Mouse (Mus musculus) heart, postnatal 0 days (tissue): Measurements from ENCODE around the gene P3h3. TPM values are rescaled to one million over a fixed set of nuclear protein-coding genes. Genes with fewer than 3 reads are reported as not detected.
A peak's percentile ranks its signal among the peaks of the same experiment; 100 is the strongest.

Experiments used
- ATAC-seq: fragments of 200-750 bp; cut with Nextera tagmentation; 2 replicates; pipeline ENCODE4 v1.8.0; 2017; ENCODE audit warnings: low read depth, moderate number of reproducible peaks, moderate library complexity; ENCODE audit not compliant: insufficient read depth
- DNase-seq: peaks from one replicate; pipeline ENCODE4 v3.0.0-alpha.2; 2016; ENCODE audit warnings: low spot score
- H3K27ac ChIP-seq: fragments of 300-500 bp; sonication (generic); 2 replicates; pipeline ENCODE4 v1.5.1; 2014; ENCODE audit warnings: low read depth, mild to moderate bottlenecking
- H3K27me3 ChIP-seq: fragments of 300-500 bp; sonication (generic); 2 replicates; pipeline ENCODE4 v1.6.1; 2014; ENCODE audit warnings: low read length, mixed read lengths; ENCODE audit not compliant: control insufficient read depth, insufficient read depth
- H3K36me3 ChIP-seq: fragments of 300-500 bp; sonication (generic); replicated peaks from 2 replicates; pipeline ENCODE4 v1.6.1; 2014; ENCODE audit warnings: low read length, mixed read lengths; ENCODE audit not compliant: control insufficient read depth, insufficient read depth
- H3K4me1 ChIP-seq: fragments of 300-500 bp; sonication (generic); 2 replicates; pipeline ENCODE4 v1.6.1; 2014; ENCODE audit warnings: antibody characterized with exemption; ENCODE audit not compliant: control insufficient read depth, insufficient read depth
- H3K4me2 ChIP-seq: fragments of 300-500 bp; sonication (generic); 2 replicates; pipeline ENCODE4 v1.6.1; 2014; ENCODE audit warnings: low read depth, mild to moderate bottlenecking, low read length, moderate library complexity
- H3K4me3 ChIP-seq: fragments of 300-500 bp; sonication (generic); 2 replicates; pipeline ENCODE4 v1.5.1; 2014; ENCODE audit warnings: low read depth, low read length
- H3K9ac ChIP-seq: fragments of 300-500 bp; sonication (generic); replicated peaks from 2 replicates; pipeline ENCODE4 v1.6.1; 2014; ENCODE audit warnings: low read depth, low read length, mixed read lengths
- H3K9me3 ChIP-seq: fragments of 300-500 bp; sonication (generic); replicated peaks from 2 replicates; pipeline ENCODE4 v1.6.1; 2016; ENCODE audit warnings: low read length; ENCODE audit not compliant: control insufficient read depth
- CTCF ChIP-seq: IDR thresholded peaks from 2 replicates; pipeline ENCODE4 v1.5.1; 2016; ENCODE audit warnings: antibody characterized with exemption, control low read depth, low read depth
- EP300 ChIP-seq: IDR thresholded peaks from 2 replicates; pipeline ENCODE4 v1.6.1; 2016; ENCODE audit warnings: antibody characterized with exemption, low read depth
- WGBS: fragments of 180-500 bp; shearing (Covaris S2); extraction: QIAGEN DNeasy Blood & Tissue Kit; methylation state at CpG from one replicate; pipeline ENCODE4 v1.1.7; 2014; 5-methylcytosine and 5-hydroxymethylcytosine counted together
- polyA plus RNA-seq: library from polyadenylated mRNA; unstranded; fragments of >200 nt; fragmentation: Nextera tagmentation; extraction: Ambion mirVana; gene quantifications from 2 replicates; pipeline ENCODE4 v1.2.1, GENCODE M21; 2015
- total RNA-seq: library from RNA; depleted of rRNA; stranded (reverse); fragments of >200 nt; gene quantifications from 2 replicates; pipeline ENCODE4 v1.2.3, GENCODE M21; 2014; ENCODE audit warnings: low replicate concordance

P3h3 gene
- total and polyA plus RNA-seq, 2 experiments from 2014 or later, result 7.2 to 38.5 TPM

DNA sequence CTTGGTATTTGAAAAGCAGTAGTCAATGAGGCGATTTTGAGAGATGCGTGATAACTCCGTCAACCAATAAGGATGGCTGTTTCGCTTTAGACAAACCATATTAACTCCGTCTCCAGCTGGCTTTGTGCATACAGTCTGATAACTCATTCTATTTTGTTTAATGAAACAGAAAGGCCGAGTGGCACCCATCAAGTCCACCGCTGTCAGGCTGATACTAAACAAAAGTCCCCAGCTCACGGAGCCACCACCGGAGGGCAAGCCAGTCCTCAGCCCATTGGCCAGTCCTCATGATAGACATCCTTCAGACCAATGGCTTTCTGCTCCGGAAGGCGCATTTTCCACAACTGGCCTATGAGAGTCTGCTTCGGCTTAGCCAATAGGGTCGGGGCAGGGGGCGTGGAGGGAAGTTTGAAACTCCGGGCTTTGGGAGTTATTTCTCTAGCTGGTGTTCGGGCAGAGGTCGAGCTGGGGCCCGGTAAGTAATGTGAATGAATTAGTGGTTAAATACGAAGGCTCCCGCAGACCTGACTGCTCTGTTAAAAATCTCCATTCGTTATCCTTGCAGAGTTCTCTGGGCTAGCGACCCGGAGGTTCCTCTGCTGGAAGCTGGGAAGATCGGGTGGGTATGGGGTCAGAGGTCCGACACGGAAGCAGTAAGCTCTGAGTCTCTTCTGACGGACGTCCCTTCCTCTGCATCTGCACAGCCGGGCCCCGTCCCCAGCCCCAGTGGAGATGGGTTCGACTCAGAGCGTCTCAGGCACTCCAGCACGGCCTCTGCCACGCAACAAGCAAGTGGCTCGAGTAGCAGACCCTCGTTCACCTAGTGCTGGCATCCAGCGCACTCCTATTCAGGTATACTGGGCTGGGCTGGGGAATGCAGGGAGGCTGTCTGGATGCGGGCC lies 27.5 kb downstream of the P3h3 start:
- H3K36me3 ChIP-seq, result peaks cover 42% of the 10 kb centered on the region
- peak overlapping the region; percentile 96 for H3K27ac ChIP-seq
- H3K9me3 ChIP-seq, result no peaks in the 10 kb centered on the region
- WGBS, result under 1% methylated on average over 38 of the region's 38 CpGs
- ATAC-seq, result peak; percentile 81
- H3K9ac ChIP-seq, result peak overlapping the region; percentile 73
- H3K4me1 ChIP-seq, result peaks cover 18% of the 10 kb centered on the region
- H3K27me3 ChIP-seq, result no peaks in the 10 kb centered on the region
- DNase-seq, result peak; percentile 98
- peak overlapping the region; percentile 72 for H3K4me3 ChIP-seq
- peak overlapping the region; percentile 92 for H3K4me2 ChIP-seq
- peak; percentile 33; the same call in 1 of the 2 replicates for TF ChIP-seq EP300
- TF ChIP-seq CTCF, result no peak

DNA sequence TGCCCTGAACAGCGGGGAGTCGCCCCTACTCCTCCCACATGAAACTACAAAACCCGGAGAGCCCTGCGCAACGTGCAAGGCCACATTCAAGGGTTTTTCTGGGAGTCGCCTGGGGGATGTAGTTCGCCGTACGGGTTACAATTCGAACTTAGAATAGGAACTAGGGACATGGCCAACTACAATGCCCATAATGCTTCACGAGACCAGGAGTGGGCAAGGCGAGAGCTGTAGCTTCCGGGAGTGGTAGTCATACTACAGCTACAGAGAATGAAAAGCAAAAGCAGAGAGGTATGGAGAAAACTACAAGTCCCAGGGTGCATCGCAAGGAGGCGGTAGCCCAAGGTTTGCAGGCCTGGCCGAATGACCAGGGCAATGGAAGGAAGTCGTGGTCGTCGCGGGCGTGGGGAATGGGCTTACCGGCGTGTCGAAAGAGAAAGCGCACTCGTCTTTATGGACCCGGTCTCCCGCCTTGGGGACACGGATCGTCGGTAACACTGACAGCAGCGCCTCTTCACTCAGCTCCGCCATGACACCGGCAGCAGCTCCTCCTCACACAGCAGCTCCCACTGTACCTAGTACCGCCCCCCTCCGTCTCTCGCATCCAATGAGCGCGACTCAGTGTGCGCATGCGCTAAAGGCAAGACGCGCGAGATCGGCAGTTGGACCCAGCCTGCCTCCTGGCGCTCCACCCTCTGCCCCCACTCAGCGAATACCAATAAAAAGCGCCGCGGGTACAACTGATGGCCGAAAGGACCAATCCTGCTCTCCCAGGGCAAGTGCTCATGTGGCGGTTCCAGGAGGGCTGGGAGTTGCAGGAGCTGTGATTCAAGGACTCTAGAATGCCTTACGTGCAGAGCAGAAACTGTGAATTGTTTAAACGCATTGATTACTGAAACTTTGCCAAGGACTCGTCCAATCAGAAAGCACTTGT lies 28.4 kb downstream of the P3h3 start, which contains the start of the genes Usp5 and Cdca3:
Usp5 (minus strand) TSS at position 617 of the 931 bp plus-strand sequence.
Cdca3 (plus strand) TSS at position 680 of the 931 bp plus-strand sequence.
- peak within 1 kb of the TSS; percentile 73 for H3K9ac ChIP-seq
- H3K36me3 ChIP-seq, result peaks cover 45% of the 10 kb centered on the region
- H3K27ac ChIP-seq, result peak within 1 kb of the TSS; percentile 96
- no peaks in the 10 kb centered on the region for H3K9me3 ChIP-seq
- peaks cover 18% of the 10 kb centered on the region for H3K4me1 ChIP-seq
- peak; percentile 92 for ATAC-seq
- DNase-seq, result peak; percentile 100
- TF ChIP-seq EP300, result 0 out of 2 replicates have a peak, but pooled peaks have one; percentile 17
- peak; percentile 1; the same call in 1 of the 2 replicates for TF ChIP-seq CTCF
- H3K4me3 ChIP-seq, result peak within 1 kb of the TSS; percentile 72
- H3K4me2 ChIP-seq, result peak within 1 kb of the TSS; percentile 92
- no peaks in the 10 kb centered on the region for H3K27me3 ChIP-seq
- under 1% methylated on average over 55 of the region's 55 CpGs for WGBS

DNA sequence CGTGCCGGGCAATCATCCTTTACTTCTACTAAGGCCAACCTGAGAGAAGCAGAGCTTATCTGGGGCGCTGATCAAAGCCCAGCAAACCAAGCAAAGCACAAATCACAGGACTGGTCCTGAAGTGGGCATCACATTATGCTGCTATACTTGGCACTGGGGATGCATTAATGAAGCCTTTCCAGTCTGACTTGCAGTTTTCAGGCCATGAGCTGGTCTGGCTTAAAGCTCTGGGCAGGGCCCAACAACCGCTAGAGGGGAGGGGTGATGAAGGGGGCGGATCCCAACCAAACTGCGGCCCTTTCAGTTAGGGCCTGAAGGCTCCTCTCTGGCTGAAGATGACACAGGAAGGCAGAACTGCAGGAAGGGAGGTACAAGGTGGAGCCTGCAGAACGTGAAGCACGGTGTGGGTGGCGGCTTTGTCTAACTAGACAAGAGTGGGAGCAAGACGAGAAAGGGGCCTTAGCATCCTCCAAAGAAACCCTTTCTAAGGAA lies 29.4 kb downstream of the P3h3 start:
- Histone ChIP-seq H3K9ac (peak overlapping the region; percentile 46), H3K4me1 (peaks cover 18% of the 10 kb centered on the region), H3K4me3 (peak overlapping the region; percentile 72), H3K36me3 (peaks cover 51% of the 10 kb centered on the region), H3K4me2 (peak overlapping the region; percentile 87), H3K27ac (no peak overlapping the region), H3K27me3 (no peaks in the 10 kb centered on the region), H3K9me3 (no peaks in the 10 kb centered on the region)
- 22% methylated on average over 10 of the region's 10 CpGs for whole genome bisulfite sequencing
- DNase-seq (peak; percentile 25), ATAC-seq (no peak)
- TF ChIP-seq EP300, result no peak

DNA sequence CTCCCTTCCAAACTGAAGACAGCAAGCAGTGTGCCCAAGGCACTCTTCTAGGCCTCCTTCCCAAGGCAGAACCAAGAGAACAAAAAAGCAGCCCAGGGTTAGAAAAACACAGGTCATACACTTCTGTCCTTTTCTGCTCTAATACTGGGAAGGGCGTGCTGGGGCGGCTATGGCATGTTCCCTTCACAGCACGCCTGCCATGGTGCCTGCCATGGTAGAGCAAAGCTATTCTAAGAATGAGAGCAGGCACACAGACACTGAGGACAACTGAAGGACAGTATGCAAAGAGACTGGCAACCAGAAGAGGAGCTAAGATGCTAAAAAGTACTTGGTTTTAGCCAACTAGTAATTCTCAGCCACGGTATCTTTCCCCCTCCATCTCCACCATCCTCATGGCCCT lies 35.5 kb downstream of the P3h3 start:
- Histone ChIP-seq H3K4me3 (no peak overlapping the region), H3K27me3 (no peaks in the 10 kb centered on the region), H3K27ac (peak overlapping the region; percentile 48), H3K36me3 (peaks cover 93% of the 10 kb centered on the region), H3K9me3 (no peaks in the 10 kb centered on the region), H3K4me1 (no peaks in the 10 kb centered on the region), H3K4me2 (no peak overlapping the region), H3K9ac (no peak overlapping the region)
- peak; percentile 62 for ATAC-seq
- DNase-seq, result peak; percentile 19
- TF ChIP-seq CTCF, result no peak
- TF ChIP-seq EP300, result no peak
- whole genome bisulfite sequencing, result 61% methylated on average over 4 of the region's 4 CpGs

DNA sequence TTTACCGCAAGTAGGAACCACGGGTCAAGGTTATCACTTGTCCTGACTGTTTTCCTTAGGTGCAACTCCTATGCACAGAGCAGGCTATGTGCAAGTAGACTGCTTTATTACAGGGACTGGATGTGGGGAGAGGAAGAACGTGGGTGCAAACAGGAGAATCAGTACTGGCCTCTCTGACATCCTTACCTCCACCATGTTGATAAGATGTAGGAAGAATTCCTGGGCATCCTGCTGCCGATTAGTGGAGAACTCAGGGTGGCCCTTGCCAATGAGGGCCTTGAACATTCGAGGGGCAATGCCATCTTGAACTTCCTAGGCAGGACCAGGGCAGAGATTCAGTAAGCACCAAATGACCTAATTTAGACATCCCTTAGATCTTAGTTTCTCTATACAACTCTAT lies 36.7 kb downstream of the P3h3 start:
- no peak overlapping the region for H3K4me2 ChIP-seq
- DNase-seq (no peak), ATAC-seq (no peak)
- no peak for TF ChIP-seq CTCF
- peaks cover 100% of the 10 kb centered on the region for H3K36me3 ChIP-seq
- H3K4me3 ChIP-seq, result no peak overlapping the region
- no peaks in the 10 kb centered on the region for H3K4me1 ChIP-seq
- no peaks in the 10 kb centered on the region for H3K27me3 ChIP-seq
- H3K27ac ChIP-seq, result no peak overlapping the region
- H3K9ac ChIP-seq, result no peak overlapping the region
- 87% methylated on average over 5 of the region's 5 CpGs for WGBS
- H3K9me3 ChIP-seq, result no peaks in the 10 kb centered on the region
